Mouse (Mus musculus) lung, postnatal 0 days (tissue): ENCODE results near the gene Inafm2. TPM values are rescaled to one million over a fixed set of nuclear protein-coding genes. Genes with fewer than 3 reads are reported as not detected.

ENCODE experiments used
- ATAC-seq: fragments of 200-750 bp; cut with Nextera tagmentation; 2 replicates; pipeline ENCODE4 v1.8.0; 2017; ENCODE audit warnings: moderate library complexity
- DNase-seq: peaks from one replicate; pipeline ENCODE4 v3.0.0-alpha.2; 2016; ENCODE audit warnings: low spot score
- H3K27ac ChIP-seq: fragments of 300-500 bp; sonication (generic); 2 replicates; pipeline ENCODE4 v1.5.1; 2014; ENCODE audit warnings: antibody characterized with exemption, mild to moderate bottlenecking, low read length, mixed read lengths
- H3K27me3 ChIP-seq: fragments of 300-500 bp; sonication (generic); replicated peaks from 2 replicates; pipeline ENCODE4 v1.6.1; 2014; ENCODE audit warnings: low read length, mixed read lengths; ENCODE audit not compliant: insufficient read depth
- H3K36me3 ChIP-seq: fragments of 300-500 bp; sonication (generic); 2 replicates; pipeline ENCODE4 v1.6.1; 2014; ENCODE audit warnings: low read length, mixed read lengths; ENCODE audit not compliant: insufficient read depth
- H3K4me1 ChIP-seq: fragments of 300-500 bp; sonication (generic); 2 replicates; pipeline ENCODE4 v1.6.1; 2014; ENCODE audit warnings: antibody characterized with exemption, low read depth, low read length, mixed read lengths; ENCODE audit not compliant: insufficient read depth
- H3K4me2 ChIP-seq: fragments of 300-500 bp; sonication (generic); replicated peaks from 2 replicates; pipeline ENCODE4 v1.6.1; 2014; ENCODE audit warnings: low read depth, mild to moderate bottlenecking, low read length, moderate library complexity, mixed read lengths
- H3K4me3 ChIP-seq: fragments of 300-500 bp; sonication (generic); 2 replicates; pipeline ENCODE4 v1.5.1; 2014; ENCODE audit warnings: low read depth, low read length
- H3K9ac ChIP-seq: fragments of 300-500 bp; sonication (generic); replicated peaks from 2 replicates; pipeline ENCODE4 v1.6.1; 2014; ENCODE audit warnings: low read depth, mild to moderate bottlenecking
- H3K9me3 ChIP-seq: fragments of 300-500 bp; sonication (generic); 2 replicates; pipeline ENCODE4 v1.6.1; 2016; ENCODE audit warnings: low read length, mixed read lengths
- CTCF ChIP-seq: IDR thresholded peaks from 2 replicates; pipeline ENCODE4 v1.5.1; 2016; ENCODE audit warnings: antibody characterized with exemption, mild to moderate bottlenecking
- EP300 ChIP-seq: IDR thresholded peaks from 2 replicates; pipeline ENCODE4 v1.6.1; 2016; ENCODE audit warnings: antibody characterized with exemption, mild to moderate bottlenecking, control low read depth
- WGBS: fragments of 180-500 bp; shearing (Covaris S2); extraction: QIAGEN DNeasy Blood & Tissue Kit; methylation state at CpG from one replicate; pipeline ENCODE4 v1.1.7; 2014; 5-methylcytosine and 5-hydroxymethylcytosine counted together
- polyA plus RNA-seq: library from polyadenylated mRNA; unstranded; fragments of >200 nt; fragmentation: Nextera tagmentation; extraction: Ambion mirVana; gene quantifications from 2 replicates; pipeline ENCODE4 v1.2.1, GENCODE M21; 2015

The Inafm2 gene
- polyA plus RNA-seq, 1 experiment from 2014 or later: 34.5 TPM

DNA sequence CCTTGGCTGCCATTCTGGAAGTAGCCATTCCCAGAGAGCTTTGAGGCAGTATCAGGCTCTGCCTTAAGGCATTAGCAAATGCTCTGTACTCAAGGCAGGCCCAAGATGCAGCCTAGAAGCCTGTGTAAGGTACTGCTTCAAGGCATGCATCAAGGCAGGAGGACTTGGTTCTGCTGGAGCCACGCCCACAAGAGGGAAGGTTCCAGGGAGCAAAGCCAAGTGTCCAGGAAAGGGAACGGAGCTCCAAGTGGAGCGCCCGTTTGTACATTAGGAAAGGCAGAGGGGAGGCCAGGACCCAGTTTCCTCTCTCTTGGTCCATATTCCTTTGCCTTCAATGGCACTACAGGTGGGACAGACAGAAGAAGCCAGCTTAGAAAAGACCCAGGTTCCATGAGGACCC is 37.1 kb upstream of the Inafm2 start:
- Histone ChIP-seq H3K27ac (no peak overlapping the region), H3K27me3 (peaks cover 72% of the 10 kb centered on the region), H3K4me2 (no peak overlapping the region), H3K36me3 (no peaks in the 10 kb centered on the region), H3K9me3 (no peaks in the 10 kb centered on the region), H3K4me3 (no peak overlapping the region), H3K4me1 (peaks cover 16% of the 10 kb centered on the region; the same call in 1 of the 2 replicates), H3K9ac (no peak overlapping the region)
- DNase-seq (no peak), ATAC-seq (no peak)
- TF ChIP-seq EP300 (no peak), CTCF (no peak)
- 47% methylated on average over 4 of the region's 4 CpGs for WGBS

DNA sequence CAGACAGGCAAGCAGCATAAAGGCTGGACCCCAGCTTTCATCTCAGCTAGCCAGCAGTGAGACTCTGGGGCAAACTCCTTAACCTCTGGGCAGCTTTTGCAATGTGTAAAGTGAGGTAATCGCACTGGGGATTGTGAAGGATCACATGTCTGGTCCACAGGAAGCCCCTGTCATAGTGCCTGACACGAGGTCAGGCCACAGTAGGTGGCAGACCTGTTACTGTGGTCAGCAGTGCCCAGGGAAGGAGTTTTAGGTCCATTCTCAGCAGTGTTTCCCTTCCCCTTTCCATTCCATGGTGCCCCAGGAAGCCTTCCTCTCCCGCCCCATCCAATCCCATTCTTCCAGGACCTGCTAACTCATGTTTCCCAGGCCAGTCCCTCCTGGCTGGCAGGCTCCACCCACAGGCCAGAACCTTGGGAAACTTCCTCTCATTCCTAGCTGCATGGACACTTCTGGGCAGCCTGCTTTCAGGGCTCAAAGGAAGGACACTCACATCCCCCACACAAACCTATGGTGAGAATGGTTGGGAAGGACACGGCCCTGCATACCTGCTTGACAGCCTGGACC is 35.8 kb upstream of the Inafm2 start:
- Histone ChIP-seq H3K27me3 (peaks cover 66% of the 10 kb centered on the region), H3K4me1 (peaks cover 8% of the 10 kb centered on the region; the same call in 1 of the 2 replicates), H3K36me3 (no peaks in the 10 kb centered on the region), H3K9ac (no peak overlapping the region), H3K4me3 (no peak overlapping the region), H3K9me3 (no peaks in the 10 kb centered on the region), H3K27ac (no peak overlapping the region), H3K4me2 (no peak overlapping the region)
- TF ChIP-seq EP300 (no peak), CTCF (no peak)
- ATAC-seq (0 out of 2 replicates have a peak, but pooled peaks have one; percentile 18), DNase-seq (no peak)
- WGBS: 47% methylated on average over 4 of the region's 4 CpGs

DNA sequence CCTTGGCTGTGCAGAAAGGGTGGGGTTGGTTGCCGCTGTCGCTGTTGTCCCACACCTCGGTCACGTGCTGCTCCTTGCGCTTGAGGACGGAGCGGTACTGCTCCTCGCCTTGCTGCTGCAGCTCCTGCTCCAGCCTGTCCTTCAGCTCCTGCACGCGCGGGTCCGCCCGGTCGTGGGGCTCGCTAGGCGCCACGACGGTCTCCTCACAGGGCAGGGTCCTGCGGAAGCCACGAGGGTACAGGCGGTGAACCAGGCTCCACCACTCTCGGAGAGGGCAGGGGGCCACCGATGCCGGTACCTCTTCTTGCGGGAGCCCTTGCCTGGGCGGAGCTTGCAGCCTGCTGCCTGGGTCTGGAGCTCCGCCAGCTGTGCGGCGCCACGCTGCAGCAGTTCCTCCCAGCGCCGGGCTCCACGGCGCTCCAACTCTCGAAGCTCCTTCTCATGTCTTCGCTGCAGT is 34.5 kb upstream of the Inafm2 start:
- H3K4me2 ChIP-seq: peak overlapping the region; percentile 59
- H3K4me1 ChIP-seq: peaks cover 8% of the 10 kb centered on the region; the same call in 1 of the 2 replicates
- no peaks in the 10 kb centered on the region for H3K9me3 ChIP-seq
- TF ChIP-seq EP300: no peak
- TF ChIP-seq CTCF: no peak
- H3K4me3 ChIP-seq: peak overlapping the region; percentile 21
- H3K9ac ChIP-seq: no peak overlapping the region
- 0% methylated on average over 35 of the region's 36 CpGs for WGBS
- DNase-seq: peak; percentile 76
- peak; percentile 72 for ATAC-seq
- no peak overlapping the region for H3K27ac ChIP-seq
- no peaks in the 10 kb centered on the region for H3K36me3 ChIP-seq
- peaks cover 53% of the 10 kb centered on the region for H3K27me3 ChIP-seq

DNA sequence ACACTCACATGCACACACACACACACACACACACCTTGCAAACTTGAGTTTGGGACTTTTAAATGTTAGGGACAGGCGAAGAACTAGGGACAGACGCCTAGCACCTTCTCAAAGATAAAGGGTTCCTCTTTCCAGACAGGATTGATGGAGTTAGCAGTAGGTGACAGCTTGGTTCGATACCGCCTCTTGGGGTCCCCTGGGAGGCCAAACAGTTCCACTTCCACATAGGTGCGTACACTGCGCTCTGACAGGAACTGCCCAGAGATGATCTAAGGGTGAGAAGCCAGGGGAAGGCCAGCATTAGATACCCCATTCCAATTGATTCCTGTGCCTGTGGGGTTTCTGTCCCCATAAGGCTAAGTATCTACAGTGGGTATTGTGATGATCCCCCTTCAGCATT is 31.9 kb upstream of the Inafm2 start:
- Histone ChIP-seq H3K4me3 (no peak overlapping the region), H3K4me2 (no peak overlapping the region), H3K36me3 (no peaks in the 10 kb centered on the region), H3K4me1 (peaks cover 8% of the 10 kb centered on the region; the same call in 1 of the 2 replicates), H3K27ac (no peak overlapping the region), H3K27me3 (peaks cover 38% of the 10 kb centered on the region), H3K9me3 (no peaks in the 10 kb centered on the region), H3K9ac (no peak overlapping the region)
- ATAC-seq: no peak
- DNase-seq: no peak
- WGBS: 79% methylated on average over 6 of the region's 6 CpGs
- TF ChIP-seq EP300 (no peak), CTCF (no peak)

DNA sequence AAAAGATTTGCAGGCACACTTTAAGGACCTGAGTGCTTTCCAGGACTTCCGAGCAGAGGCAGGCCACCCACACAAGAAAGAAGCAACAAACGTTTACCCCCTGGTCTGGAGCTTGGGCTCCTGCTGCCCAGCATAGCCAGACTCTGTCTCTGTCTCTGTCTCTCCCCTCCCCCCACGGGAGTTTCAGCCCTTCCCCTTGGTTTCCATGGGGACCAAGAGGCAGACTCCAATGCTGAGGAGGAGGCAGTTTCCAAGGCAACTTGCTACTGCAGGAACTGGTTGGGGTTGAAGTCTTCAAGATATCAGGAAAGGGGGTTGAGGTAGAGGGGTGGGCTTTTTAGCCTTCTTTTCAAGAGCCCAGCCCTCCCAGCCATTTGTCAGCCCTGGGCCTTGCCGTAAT is 31.3 kb upstream of the Inafm2 start:
- Histone ChIP-seq H3K27ac (no peak overlapping the region), H3K27me3 (peaks cover 37% of the 10 kb centered on the region), H3K4me3 (no peak overlapping the region), H3K4me1 (peaks cover 8% of the 10 kb centered on the region; the same call in 1 of the 2 replicates), H3K9ac (no peak overlapping the region), H3K9me3 (no peaks in the 10 kb centered on the region), H3K4me2 (no peak overlapping the region), H3K36me3 (no peaks in the 10 kb centered on the region)
- TF ChIP-seq EP300: no peak
- no peak for TF ChIP-seq CTCF
- ATAC-seq (no peak), DNase-seq (no peak)
- WGBS: 36% methylated on average over 4 of the region's 4 CpGs

DNA sequence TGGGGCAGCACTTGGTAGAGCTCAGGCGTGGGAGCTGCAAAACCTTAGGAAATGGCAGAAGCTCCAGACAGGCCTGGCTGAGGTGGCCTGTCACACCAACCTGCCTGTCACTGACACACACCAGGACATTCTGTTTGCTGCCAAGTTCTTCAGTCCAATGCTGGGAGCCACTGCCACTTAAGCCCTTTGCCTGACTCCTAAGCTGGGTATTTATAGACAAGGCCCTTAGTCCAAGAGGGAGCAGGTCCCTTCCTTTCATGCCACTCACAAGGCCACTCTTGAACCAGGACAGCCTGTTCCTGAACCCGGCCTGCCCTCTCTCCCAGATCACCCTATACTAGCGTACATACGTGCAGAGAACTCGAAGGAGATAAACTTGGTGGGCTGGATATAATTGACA is 28.9 kb upstream of the Inafm2 start:
- ATAC-seq (peak; percentile 54; the same call in 1 of the 2 replicates), DNase-seq (no peak)
- 71% methylated on average over 5 of the region's 5 CpGs for WGBS
- H3K27ac ChIP-seq: no peak overlapping the region
- H3K4me1 ChIP-seq: no peaks in the 10 kb centered on the region
- H3K36me3 ChIP-seq: no peaks in the 10 kb centered on the region
- H3K9me3 ChIP-seq: no peaks in the 10 kb centered on the region
- H3K4me2 ChIP-seq: no peak overlapping the region
- no peak overlapping the region for H3K4me3 ChIP-seq
- TF ChIP-seq EP300: no peak
- TF ChIP-seq CTCF: no peak
- H3K27me3 ChIP-seq: peaks cover 15% of the 10 kb centered on the region
- no peak overlapping the region for H3K9ac ChIP-seq
